8 mouse cellular contexts compared by ENCODE assay signal in the genomic region with DNA sequence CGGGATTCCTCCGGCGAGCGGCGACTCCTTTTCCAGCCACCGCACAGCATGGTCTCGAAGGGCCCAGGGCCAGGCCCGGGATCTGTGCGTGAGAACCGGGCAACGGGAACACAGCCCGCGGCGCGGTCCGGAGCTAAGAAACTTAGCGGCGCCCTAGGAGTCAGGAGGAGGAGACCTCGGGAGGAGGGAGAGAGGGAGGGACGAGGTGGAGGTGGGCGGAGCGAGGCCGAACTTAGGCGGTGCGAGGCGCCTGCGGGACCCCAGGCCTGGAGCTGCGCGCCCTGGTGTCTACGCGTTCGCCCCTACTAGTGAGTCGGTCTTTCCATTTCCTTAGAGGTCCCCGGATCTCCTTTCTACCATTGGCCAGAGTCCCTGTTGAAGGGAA. TPM values are rescaled to one million over a fixed set of nuclear protein-coding genes. Genes with fewer than 3 reads are reported as not detected.
DNase-seq lines count a peak whose midpoint lies in the region; ATAC-seq and TF ChIP-seq lines count a peak whose summit lies in the region.

Gene Plcd3, minus strand, starts transcription at position 178 of the 385 bp plus-strand sequence.
Gene Acbd4, plus strand, starts transcription at position 202 of the 385 bp plus-strand sequence.

- H3K36me3 ChIP-seq in forebrain, embryonic 16.5 days (ENCODE audit: control insufficient read depth, insufficient read depth): no peaks in the 10 kb centered on the region
- H3K36me3 ChIP-seq in lung, embryonic 15.5 days: no peaks in the 10 kb centered on the region

- WGBS in forebrain, embryonic 16.5 days: 0% methylated on average over 34 of the region's 34 CpGs
- WGBS in lung, embryonic 15.5 days: under 1% methylated on average over 26 of the region's 34 CpGs

- intact Hi-C loops in heart, postnatal 25 days (cut with DNase I): no loop called here

- H3K9me3 ChIP-seq in forebrain, embryonic 16.5 days (ENCODE audit: control insufficient read depth, low read length): no peaks in the 10 kb centered on the region
- H3K9me3 ChIP-seq in lung, embryonic 15.5 days: no peaks in the 10 kb centered on the region

- H3K27me3 ChIP-seq in forebrain, embryonic 16.5 days (replicated peaks; ENCODE audit: control insufficient read depth, insufficient read depth, low read length): peaks cover 12% of the 10 kb centered on the region; the same call in 1 of the 2 replicates
- H3K27me3 ChIP-seq in lung, embryonic 15.5 days: peaks cover 25% of the 10 kb centered on the region

- peaks cover 25% of the 10 kb centered on the region for H3K4me1 ChIP-seq in forebrain, embryonic 16.5 days (replicated peaks; ENCODE audit: control insufficient read depth, insufficient read depth, low read length)
- H3K4me1 ChIP-seq in lung, embryonic 15.5 days: peaks cover 37% of the 10 kb centered on the region

- H3K27ac ChIP-seq in forebrain, embryonic 16.5 days (ENCODE audit: low read length): no peak within 1 kb of the TSS
- peak within 1 kb of the TSS; percentile 91 for H3K27ac ChIP-seq in layer of hippocampus, adult 2 months
- no peak within 1 kb of the TSS for H3K27ac ChIP-seq in lung, embryonic 15.5 days

- peak within 1 kb of the TSS; percentile 44 for H3K4me3 ChIP-seq in forebrain, embryonic 16.5 days (replicated peaks; ENCODE audit: low read length)
- H3K4me3 ChIP-seq in layer of hippocampus, adult 2 months: peak within 1 kb of the TSS; percentile 85
- H3K4me3 ChIP-seq in lung, embryonic 15.5 days: peak within 1 kb of the TSS; percentile 56

- DNase-seq in MN1 (ENCODE audit: low spot score): peak; percentile 86
- peak; percentile 85 for DNase-seq in cerebellum, adult 11-12 months
- peak; percentile 81 for DNase-seq in heart, postnatal 25 days (ENCODE audit: low spot score)
- peak; percentile 59 to 67 for DNase-seq in layer of hippocampus, adult 2 months (ENCODE audit: low spot score in 2 of 2)
- peak; percentile 79 for DNase-seq in ovary, adult 18-20 months (ENCODE audit: low spot score)
- DNase-seq in thymus, postnatal 0 days (ENCODE audit: low spot score): peak; percentile 48

- H3K9ac ChIP-seq in forebrain, embryonic 16.5 days (replicated peaks; ENCODE audit: low read depth, low read length): peak within 1 kb of the TSS; percentile 59
- peak within 1 kb of the TSS; percentile 58 for H3K9ac ChIP-seq in lung, embryonic 15.5 days

- ATAC-seq in forebrain, embryonic 16.5 days: 0 out of 2 replicates have a peak, but pooled peaks have one; percentile 23
- peak; percentile 46 for ATAC-seq in lung, embryonic 15.5 days (ENCODE audit: borderline replicate concordance, extremely low read depth, low FRiP score, low TSS enrichment)

- peak within 1 kb of the TSS; percentile 81 for H3K4me2 ChIP-seq in forebrain, embryonic 16.5 days (ENCODE audit: low read length)
- peak within 1 kb of the TSS; percentile 91 for H3K4me2 ChIP-seq in lung, embryonic 15.5 days

- no peak for TF ChIP-seq CTCF in layer of hippocampus, adult 2 months (conservative IDR thresholded peaks at IDR 0.05)

RNA-seq across cellular contexts. Expression of gene Plcd3, which starts in this region (rescaled TPM):
- 2.5 and 2.6 TPM in 2 replicates for polyA plus RNA-seq in forebrain, embryonic 16.5 days (2015; fragmentation: Nextera tagmentation; extraction: Ambion mirVana)
- total RNA-seq in heart, postnatal 25 days (2021): 10 to 100 TPM; 14.7 to 16.3 TPM
- total RNA-seq in layer of hippocampus, adult 2 months (2021): 10 to 100 TPM in 1 of 2 experiments, 1 to 10 TPM in 1; 9.3 to 10.2 TPM
- polyA plus RNA-seq in lung, embryonic 15.5 days (2015; fragmentation: Nextera tagmentation; extraction: Ambion mirVana): 2.5 and 3.6 TPM in 2 replicates
- polyA plus RNA-seq in thymus, postnatal 0 days (2015; fragmentation: Nextera tagmentation; extraction: Ambion mirVana): 1.2 and 1.3 TPM in 2 replicates

RNA-seq across cellular contexts. Expression of gene Acbd4, which starts in this region (rescaled TPM):
- 17.0 and 17.8 TPM in 2 replicates for polyA plus RNA-seq in forebrain, embryonic 16.5 days (2015; fragmentation: Nextera tagmentation; extraction: Ambion mirVana)
- 10 to 100 TPM; 36.7 to 39.0 TPM for total RNA-seq in heart, postnatal 25 days (2021)
- total RNA-seq in layer of hippocampus, adult 2 months (2021): 10 to 100 TPM; 87.1 to 91.0 TPM
- polyA plus RNA-seq in lung, embryonic 15.5 days (2015; fragmentation: Nextera tagmentation; extraction: Ambion mirVana): 15.7 and 18.3 TPM in 2 replicates
- 22.0 and 23.5 TPM in 2 replicates for polyA plus RNA-seq in thymus, postnatal 0 days (2015; fragmentation: Nextera tagmentation; extraction: Ambion mirVana)
